Mouse (Mus musculus): ENCODE measurements at regions not wholly inside any gene's neighbourhood (a gene's known extent, or its start where the extent isn't known, plus 50 kb on each side); places are given as distances from the start of the nearest gene placed in this dataset.

DNA sequence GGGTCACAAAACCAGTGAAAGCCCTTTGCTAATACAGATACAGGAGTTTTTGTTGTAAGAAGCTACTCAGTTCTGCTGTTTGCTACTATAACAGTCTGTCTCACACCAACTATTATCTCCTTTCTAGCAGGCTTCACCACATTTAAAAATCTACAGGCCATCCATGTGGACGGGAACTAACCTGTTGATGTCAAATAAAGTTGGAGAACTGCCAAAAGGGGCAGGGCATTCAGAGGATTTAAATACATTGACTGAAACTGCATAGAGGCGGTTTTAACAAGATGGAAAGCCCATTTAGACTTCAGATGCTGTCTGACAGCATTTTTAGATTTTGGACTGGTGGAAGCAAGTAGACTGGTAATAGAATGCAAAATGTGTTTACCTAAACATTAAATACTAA is 266.0 kb downstream of the Usp25 start:
- no peak overlapping the region for H3K4me2 ChIP-seq (ENCODE audit: low read length)
- H3K9me3 ChIP-seq (replicated peaks; ENCODE audit: low read length) = no peaks in the 10 kb centered on the region
- no peaks in the 10 kb centered on the region for H3K36me3 ChIP-seq (ENCODE audit: insufficient read depth, low read length)
- no peak overlapping the region for H3K9ac ChIP-seq (ENCODE audit: low read depth, low read length)
- no peaks in the 10 kb centered on the region for H3K4me1 ChIP-seq (replicated peaks; ENCODE audit: insufficient read depth, low read length)
- DNase-seq (ENCODE audit: low spot score) = no peak
- 65% methylated on average over 2 of the region's 2 CpGs for WGBS
- no peak for ATAC-seq (replicated peaks; ENCODE audit: low FRiP score, low read depth)
- no peak overlapping the region for H3K4me3 ChIP-seq (replicated peaks; ENCODE audit: low read depth, low read length)
- no peak for TF ChIP-seq CTCF (IDR thresholded peaks at IDR 0.05; ENCODE audit: low read depth)
- no peaks in the 10 kb centered on the region for H3K27me3 ChIP-seq (ENCODE audit: insufficient read depth, low read length)
- no peak overlapping the region for H3K27ac ChIP-seq

DNA sequence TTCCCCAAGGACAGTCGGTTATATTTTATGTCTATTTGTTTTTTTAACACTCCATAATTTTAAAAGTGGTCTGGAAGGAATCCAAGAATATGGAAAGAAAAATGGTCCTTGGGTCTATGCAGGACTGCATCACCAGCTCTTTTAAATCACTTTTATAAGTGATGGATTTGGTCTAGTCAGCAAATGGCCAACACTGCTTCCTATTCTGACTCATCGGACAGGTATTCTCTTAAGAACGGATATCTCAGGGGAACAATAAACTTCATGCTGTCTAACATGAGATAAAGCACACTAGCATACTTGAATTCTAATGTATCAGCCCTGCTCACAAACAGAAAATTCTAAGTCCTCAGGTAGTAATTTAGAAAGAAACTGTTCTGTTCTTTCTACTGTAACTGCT is 259.8 kb downstream of the Usp25 start:
- H3K36me3 ChIP-seq (ENCODE audit: insufficient read depth, low read length) = no peaks in the 10 kb centered on the region
- no peaks in the 10 kb centered on the region for H3K4me1 ChIP-seq (replicated peaks; ENCODE audit: insufficient read depth, low read length)
- DNase-seq (ENCODE audit: low spot score) (peak; percentile 35), ATAC-seq (replicated peaks; ENCODE audit: low FRiP score, low read depth) (no peak)
- H3K27me3 ChIP-seq (ENCODE audit: insufficient read depth, low read length) = no peaks in the 10 kb centered on the region
- no peak overlapping the region for H3K4me2 ChIP-seq (ENCODE audit: low read length)
- no peaks in the 10 kb centered on the region for H3K9me3 ChIP-seq (replicated peaks; ENCODE audit: low read length)
- no peak for TF ChIP-seq CTCF (IDR thresholded peaks at IDR 0.05; ENCODE audit: low read depth)
- H3K27ac ChIP-seq = no peak overlapping the region
- no peak overlapping the region for H3K9ac ChIP-seq (ENCODE audit: low read depth, low read length)
- 34% methylated on average over 3 of the region's 3 CpGs for WGBS
- no peak overlapping the region for H3K4me3 ChIP-seq (replicated peaks; ENCODE audit: low read depth, low read length)

DNA sequence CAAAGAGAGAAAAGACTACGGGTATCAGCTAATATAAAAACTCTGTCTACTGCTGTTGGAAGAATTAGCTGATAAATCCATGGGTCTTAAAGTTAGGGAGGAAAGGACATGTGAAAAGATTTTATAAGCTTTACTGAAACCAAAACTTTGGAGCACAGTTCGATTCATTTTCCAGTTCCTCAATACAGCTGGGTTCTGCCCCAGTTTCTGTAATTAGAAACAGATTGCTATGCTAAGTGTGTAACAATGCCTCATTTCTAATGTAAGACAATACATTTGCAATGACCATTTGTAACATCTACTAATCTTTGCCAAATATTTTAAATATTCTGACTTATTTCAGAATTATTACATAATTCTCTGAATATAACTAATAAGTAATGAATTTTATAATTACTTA is 255.4 kb downstream of the Usp25 start:
- no peaks in the 10 kb centered on the region for H3K9me3 ChIP-seq (replicated peaks; ENCODE audit: low read length)
- DNase-seq (ENCODE audit: low spot score) (no peak), ATAC-seq (replicated peaks; ENCODE audit: low FRiP score, low read depth) (no peak)
- H3K9ac ChIP-seq (ENCODE audit: low read depth, low read length) = no peak overlapping the region
- no peaks in the 10 kb centered on the region for H3K4me1 ChIP-seq (replicated peaks; ENCODE audit: insufficient read depth, low read length)
- no peak overlapping the region for H3K4me2 ChIP-seq (ENCODE audit: low read length)
- no peak overlapping the region for H3K27ac ChIP-seq
- no peaks in the 10 kb centered on the region for H3K27me3 ChIP-seq (ENCODE audit: insufficient read depth, low read length)
- no peaks in the 10 kb centered on the region for H3K36me3 ChIP-seq (ENCODE audit: insufficient read depth, low read length)
- TF ChIP-seq CTCF (IDR thresholded peaks at IDR 0.05; ENCODE audit: low read depth) = no peak
- WGBS = 70% methylated on average over 2 of the region's 2 CpGs
- no peak overlapping the region for H3K4me3 ChIP-seq (replicated peaks; ENCODE audit: low read depth, low read length)

DNA sequence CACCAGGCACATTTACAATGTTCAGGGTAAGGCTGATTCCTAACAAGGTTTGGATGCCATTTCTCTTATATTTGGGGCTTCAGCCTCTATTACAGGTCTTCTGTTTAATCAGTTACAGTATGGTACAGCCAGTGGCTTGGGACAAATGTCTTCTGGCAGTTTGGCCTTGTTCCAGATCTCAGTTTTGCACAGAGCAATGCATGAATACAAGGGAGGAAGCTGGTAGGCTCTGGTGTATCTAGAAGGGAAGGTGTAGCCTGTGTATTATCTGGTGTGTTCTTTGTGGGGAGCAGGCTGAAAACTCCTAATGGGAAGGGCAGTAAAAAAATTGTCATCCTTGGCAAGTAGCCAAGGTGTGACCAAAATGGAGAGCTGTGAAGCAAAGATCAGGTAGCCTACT is 254.2 kb downstream of the Usp25 start:
- no peak for TF ChIP-seq CTCF (IDR thresholded peaks at IDR 0.05; ENCODE audit: low read depth)
- no peak overlapping the region for H3K4me3 ChIP-seq (replicated peaks; ENCODE audit: low read depth, low read length)
- no peaks in the 10 kb centered on the region for H3K4me1 ChIP-seq (replicated peaks; ENCODE audit: insufficient read depth, low read length)
- H3K9me3 ChIP-seq (replicated peaks; ENCODE audit: low read length) = no peaks in the 10 kb centered on the region
- no peak overlapping the region for H3K27ac ChIP-seq
- no peak overlapping the region for H3K9ac ChIP-seq (ENCODE audit: low read depth, low read length)
- ATAC-seq (replicated peaks; ENCODE audit: low FRiP score, low read depth) (no peak), DNase-seq (ENCODE audit: low spot score) (no peak)
- no peaks in the 10 kb centered on the region for H3K36me3 ChIP-seq (ENCODE audit: insufficient read depth, low read length)
- H3K27me3 ChIP-seq (ENCODE audit: insufficient read depth, low read length) = no peaks in the 10 kb centered on the region
- H3K4me2 ChIP-seq (ENCODE audit: low read length) = no peak overlapping the region

DNA sequence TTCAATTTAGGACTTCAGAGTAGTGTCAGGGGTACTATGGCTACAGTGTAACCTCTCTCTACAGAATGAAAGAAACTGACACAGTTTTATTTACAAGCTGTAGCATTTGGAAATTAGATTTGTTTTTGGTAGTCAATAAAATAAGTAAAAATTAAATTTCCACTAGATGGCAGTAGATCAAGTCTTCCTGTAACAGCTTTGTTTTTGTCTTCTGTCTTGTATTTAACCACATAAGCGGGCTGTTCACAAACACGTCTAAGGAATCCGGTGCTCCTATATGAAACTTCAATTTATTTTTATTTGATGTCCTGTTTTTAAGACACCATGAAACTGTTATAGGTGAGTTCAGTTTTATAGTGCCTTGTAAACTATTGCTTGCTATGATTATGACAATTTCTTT is 238.8 kb downstream of the Usp25 start:
- DNase-seq (ENCODE audit: low spot score) = peak; percentile 92
- no peak for ATAC-seq (replicated peaks; ENCODE audit: low FRiP score, low read depth)

DNA sequence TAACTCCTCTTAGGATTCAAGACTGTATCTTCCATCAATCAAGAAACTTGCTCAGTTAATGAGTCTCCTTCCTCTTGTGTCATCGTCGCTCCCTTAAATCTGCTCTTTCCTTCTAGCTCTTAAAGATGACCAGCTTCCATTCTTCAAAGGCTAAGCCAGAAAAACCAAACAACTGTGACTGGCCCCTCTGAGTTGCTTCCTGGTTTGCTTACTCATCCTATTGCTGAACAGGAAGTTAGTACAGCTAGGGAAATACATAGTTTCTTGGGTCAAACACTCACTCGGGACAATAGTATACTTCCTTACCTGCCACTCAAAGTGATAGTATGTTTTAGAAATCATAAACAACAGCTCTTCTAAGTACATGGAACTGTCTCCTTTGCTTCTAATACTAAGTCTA is 237.9 kb downstream of the Usp25 start:
- peak; percentile 54 for DNase-seq (ENCODE audit: low spot score)

More for the DNA sequence above, 238.8 kb downstream of the Usp25 start:
- no peaks in the 10 kb centered on the region for H3K9me3 ChIP-seq (replicated peaks; ENCODE audit: low read length)
- H3K9ac ChIP-seq (ENCODE audit: low read depth, low read length) = no peak overlapping the region
- no peaks in the 10 kb centered on the region for H3K36me3 ChIP-seq (ENCODE audit: insufficient read depth, low read length)
- no peak overlapping the region for H3K4me2 ChIP-seq (ENCODE audit: low read length)
- H3K27ac ChIP-seq = no peak overlapping the region
- TF ChIP-seq CTCF (IDR thresholded peaks at IDR 0.05; ENCODE audit: low read depth) = peak; percentile 69
- no peaks in the 10 kb centered on the region for H3K27me3 ChIP-seq (ENCODE audit: insufficient read depth, low read length)
- WGBS = 47% methylated on average over 3 of the region's 3 CpGs
- H3K4me3 ChIP-seq (replicated peaks; ENCODE audit: low read depth, low read length) = no peak overlapping the region
- H3K4me1 ChIP-seq (replicated peaks; ENCODE audit: insufficient read depth, low read length) = no peaks in the 10 kb centered on the region

DNA sequence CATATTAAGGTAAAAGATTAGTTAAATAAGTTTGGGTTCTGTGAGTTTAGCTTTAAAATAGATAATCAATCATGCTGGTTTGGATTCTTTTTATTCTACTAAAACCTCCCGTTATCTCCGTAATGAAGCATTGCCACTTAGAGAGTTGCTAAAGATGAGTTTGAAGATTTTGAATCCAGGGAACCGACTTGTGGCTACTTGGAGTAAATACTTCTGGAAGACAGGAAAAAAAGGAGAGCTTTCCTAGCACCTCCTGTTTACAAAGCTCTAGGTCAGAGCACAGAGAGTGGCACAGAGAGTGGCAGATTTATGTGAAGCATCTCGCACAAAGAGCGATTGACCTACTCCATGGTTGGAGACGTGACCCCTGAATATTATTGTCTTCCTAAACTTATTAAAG is 227.4 kb downstream of the Usp25 start:
- 58% methylated on average over 6 of the region's 6 CpGs for WGBS
- Histone ChIP-seq H3K4me2 (ENCODE audit: low read length) (no peak overlapping the region), H3K36me3 (ENCODE audit: insufficient read depth, low read length) (no peaks in the 10 kb centered on the region), H3K4me1 (replicated peaks; ENCODE audit: insufficient read depth, low read length) (no peaks in the 10 kb centered on the region), H3K27ac (no peak overlapping the region), H3K9me3 (replicated peaks; ENCODE audit: low read length) (no peaks in the 10 kb centered on the region), H3K27me3 (ENCODE audit: insufficient read depth, low read length) (no peaks in the 10 kb centered on the region), H3K4me3 (replicated peaks; ENCODE audit: low read depth, low read length) (no peak overlapping the region), H3K9ac (ENCODE audit: low read depth, low read length) (no peak overlapping the region)
- ATAC-seq (replicated peaks; ENCODE audit: low FRiP score, low read depth) (no peak), DNase-seq (ENCODE audit: low spot score) (no peak)
- no peak for TF ChIP-seq CTCF (IDR thresholded peaks at IDR 0.05; ENCODE audit: low read depth)

More for the DNA sequence above, 237.9 kb downstream of the Usp25 start:
- Histone ChIP-seq H3K4me3 (replicated peaks; ENCODE audit: low read depth, low read length) (no peak overlapping the region), H3K4me2 (ENCODE audit: low read length) (no peak overlapping the region), H3K9me3 (replicated peaks; ENCODE audit: low read length) (no peaks in the 10 kb centered on the region), H3K4me1 (replicated peaks; ENCODE audit: insufficient read depth, low read length) (no peaks in the 10 kb centered on the region), H3K27me3 (ENCODE audit: insufficient read depth, low read length) (no peaks in the 10 kb centered on the region), H3K27ac (no peak overlapping the region), H3K9ac (ENCODE audit: low read depth, low read length) (no peak overlapping the region), H3K36me3 (ENCODE audit: insufficient read depth, low read length) (no peaks in the 10 kb centered on the region)
- WGBS = 46% methylated on average over 3 of the region's 3 CpGs
- no peak for ATAC-seq (replicated peaks; ENCODE audit: low FRiP score, low read depth)
- TF ChIP-seq CTCF (IDR thresholded peaks at IDR 0.05; ENCODE audit: low read depth) = no peak
